Mouse (Mus musculus) kidney, adult 2 months (tissue): ENCODE measurements at regions not wholly inside any gene's neighbourhood (a gene's known extent, or its start where the extent isn't known, plus 50 kb on each side); places are given as distances from the start of the nearest gene placed in this dataset.

Experiments used
- DNase-seq: peaks from one replicate; pipeline ENCODE4 v3.0.0; 2021
- H3K27ac ChIP-seq: fragments of 200-500 bp; 2 replicates; pipeline ENCODE4 v1.5.1; 2012; ENCODE audit warnings: low read depth, low read length, control low read depth, inconsistent platforms; ENCODE audit not compliant: insufficient read depth
- H3K27me3 ChIP-seq: fragments of 200-500 bp; replicated peaks from 2 replicates; pipeline ENCODE4 v1.6.1; 2012; ENCODE audit warnings: mild to moderate bottlenecking, moderate library complexity, low read length, inconsistent platforms; ENCODE audit not compliant: control insufficient read depth, insufficient read depth
- H3K36me3 ChIP-seq: fragments of 200-500 bp; 2 replicates; pipeline ENCODE4 v1.6.1; 2012; ENCODE audit warnings: mild to moderate bottlenecking, moderate library complexity, low read length, inconsistent platforms; ENCODE audit not compliant: control insufficient read depth, insufficient read depth
- H3K4me1 ChIP-seq: fragments of 200-500 bp; 2 replicates; pipeline ENCODE4 v1.6.1; 2011; ENCODE audit warnings: low read length; ENCODE audit not compliant: control insufficient read depth, insufficient read depth
- H3K4me3 ChIP-seq: fragments of 200-500 bp; 2 replicates; pipeline ENCODE4 v1.5.1; 2011; ENCODE audit warnings: mild to moderate bottlenecking, low read depth, low read length, control low read depth; ENCODE audit not compliant: insufficient read depth
- CTCF ChIP-seq: fragments of 200-500 bp; conservative IDR thresholded peaks from 2 replicates; pipeline ENCODE4 v1.5.1; 2011; ENCODE audit warnings: low read depth, mild to moderate bottlenecking, control low read depth, low read length, moderate library complexity, mixed read lengths; ENCODE audit not compliant: insufficient read depth, insufficient read length
- POLR2A ChIP-seq: fragments of 200-500 bp; IDR thresholded peaks from one replicate; pipeline ENCODE4 v1.6.1; 2011; ENCODE audit warnings: low read depth, low read length, control low read depth
- WGBS: fragments of 180-500 bp; shearing (Covaris S2); methylation state at CpG from one replicate; pipeline ENCODE4 v1.1.7; 2018; 5-methylcytosine and 5-hydroxymethylcytosine counted together

- TF ChIP-seq POLR2A (no peak), CTCF (peak; percentile 69)
- DNase-seq, result peak; percentile 9
- Histone ChIP-seq H3K27me3 (no peaks in the 10 kb centered on the region), H3K27ac (no peak overlapping the region), H3K4me3 (no peak overlapping the region), H3K4me1 (no peaks in the 10 kb centered on the region), H3K36me3 (no peaks in the 10 kb centered on the region)
- WGBS, result 30% methylated on average over 4 of the region's 4 CpGs
Measured at GRCm38 (mm10) chr2:133614672-133615071, 62.7 kb downstream of the Bmp2 start.

DNA sequence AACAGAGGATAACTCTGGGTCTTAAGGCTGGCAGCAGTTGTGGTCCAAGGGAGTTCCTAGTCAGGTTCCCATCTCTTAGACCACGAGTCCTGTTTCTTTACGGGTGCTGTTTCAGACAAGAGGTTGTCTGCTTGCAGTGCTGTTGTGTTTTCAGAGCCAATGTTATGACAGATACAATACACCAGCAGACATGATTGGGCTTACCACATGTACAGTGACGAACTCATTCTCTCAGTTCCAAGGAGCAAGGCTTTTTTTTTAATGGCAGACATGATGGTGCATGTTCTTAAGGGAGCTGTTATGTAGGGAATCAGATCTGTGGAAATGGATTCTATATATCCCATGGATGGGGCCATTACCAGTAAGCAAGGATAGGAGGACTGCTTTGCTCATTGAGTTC, 63.3 kb downstream of the Bmp2 start:
- no peaks in the 10 kb centered on the region for H3K36me3 ChIP-seq
- no peaks in the 10 kb centered on the region for H3K4me1 ChIP-seq
- H3K27me3 ChIP-seq, result no peaks in the 10 kb centered on the region
- H3K27ac ChIP-seq, result no peak overlapping the region
- H3K4me3 ChIP-seq, result no peak overlapping the region
- WGBS, result 87% methylated on average over 3 of the region's 3 CpGs
- TF ChIP-seq POLR2A (no peak), CTCF (no peak)
- no peak for DNase-seq

GRCm38 (mm10) chr2:133617317-133617835, 65.4 kb downstream of the Bmp2 start:
- 67% methylated on average over 3 of the region's 3 CpGs for WGBS
- no peak for DNase-seq
- Histone ChIP-seq H3K36me3 (no peaks in the 10 kb centered on the region), H3K4me3 (no peak overlapping the region), H3K4me1 (no peaks in the 10 kb centered on the region), H3K27ac (no peak overlapping the region), H3K27me3 (no peaks in the 10 kb centered on the region)
- TF ChIP-seq POLR2A (no peak), CTCF (no peak)

DNA sequence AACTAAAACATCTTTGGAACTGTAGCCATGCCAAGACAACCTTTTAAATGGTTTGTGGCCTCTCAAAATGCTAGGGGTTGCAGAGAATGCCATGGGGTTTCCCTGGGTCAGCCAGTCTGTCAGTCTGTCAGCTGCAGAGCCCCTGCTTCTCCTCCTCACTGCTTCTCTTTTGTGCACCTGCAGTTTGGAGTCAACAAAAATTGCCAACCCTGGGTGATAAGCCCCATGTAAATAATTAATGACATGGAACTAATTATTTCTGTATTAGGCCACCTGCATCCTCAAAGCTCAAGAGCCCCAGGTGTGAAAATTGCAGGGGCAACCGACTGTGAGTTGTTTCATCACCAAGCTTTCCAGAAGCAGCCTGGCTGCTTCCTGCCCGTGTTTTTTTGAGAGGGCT, 70.6 kb downstream of the Bmp2 start:
- Histone ChIP-seq H3K36me3 (no peaks in the 10 kb centered on the region), H3K27ac (no peak overlapping the region), H3K4me1 (no peaks in the 10 kb centered on the region), H3K27me3 (no peaks in the 10 kb centered on the region), H3K4me3 (no peak overlapping the region)
- no peak for TF ChIP-seq CTCF
- no peak for TF ChIP-seq POLR2A
- 5% methylated on average over 2 of the region's 2 CpGs for WGBS
- no peak for DNase-seq

- WGBS, result 19% methylated on average over 2 of the region's 2 CpGs
- Histone ChIP-seq H3K4me1 (no peaks in the 10 kb centered on the region), H3K4me3 (no peak overlapping the region), H3K27me3 (no peaks in the 10 kb centered on the region), H3K27ac (no peak overlapping the region), H3K36me3 (no peaks in the 10 kb centered on the region)
- TF ChIP-seq POLR2A (no peak), CTCF (no peak)
- DNase-seq, result no peak
Measured at GRCm38 (mm10) chr2:133625542-133625941, 73.6 kb downstream of the Bmp2 start.

GRCm38 (mm10) chr2:133628874-133629273, 76.9 kb downstream of the Bmp2 start:
- Histone ChIP-seq H3K27ac (no peak overlapping the region), H3K4me1 (no peaks in the 10 kb centered on the region), H3K27me3 (no peaks in the 10 kb centered on the region), H3K36me3 (no peaks in the 10 kb centered on the region), H3K4me3 (no peak overlapping the region)
- WGBS, result 60% methylated on average over 6 of the region's 6 CpGs
- no peak for DNase-seq
- TF ChIP-seq POLR2A (no peak), CTCF (no peak)

DNA sequence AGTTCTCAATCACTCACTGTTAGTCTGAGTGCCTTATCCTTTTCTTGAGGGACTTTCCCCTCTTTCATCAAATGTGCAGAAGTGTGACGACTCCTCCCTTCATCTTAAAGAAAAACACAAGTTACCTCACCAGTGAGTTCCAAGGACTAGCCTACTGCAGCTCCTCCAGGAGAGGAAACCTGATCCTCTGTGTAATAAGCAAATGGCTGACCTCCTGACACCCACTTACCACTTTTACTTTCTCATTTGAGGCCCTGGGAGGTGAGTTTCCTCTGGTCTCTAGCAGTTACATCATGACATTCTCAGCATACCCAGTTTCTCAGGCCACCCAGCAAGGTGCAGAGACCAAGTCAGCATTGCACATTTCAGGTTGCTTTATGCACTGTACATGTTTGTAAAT, 83.5 kb downstream of the Bmp2 start:
- H3K27me3 ChIP-seq, result no peaks in the 10 kb centered on the region
- no peaks in the 10 kb centered on the region for H3K36me3 ChIP-seq
- H3K4me3 ChIP-seq, result no peak overlapping the region
- no peak overlapping the region for H3K27ac ChIP-seq
- no peak for TF ChIP-seq POLR2A
- no peak for TF ChIP-seq CTCF
- H3K4me1 ChIP-seq, result no peaks in the 10 kb centered on the region
- no peak for DNase-seq
- 13% methylated on average over 1 of the region's 1 CpGs for WGBS

DNA sequence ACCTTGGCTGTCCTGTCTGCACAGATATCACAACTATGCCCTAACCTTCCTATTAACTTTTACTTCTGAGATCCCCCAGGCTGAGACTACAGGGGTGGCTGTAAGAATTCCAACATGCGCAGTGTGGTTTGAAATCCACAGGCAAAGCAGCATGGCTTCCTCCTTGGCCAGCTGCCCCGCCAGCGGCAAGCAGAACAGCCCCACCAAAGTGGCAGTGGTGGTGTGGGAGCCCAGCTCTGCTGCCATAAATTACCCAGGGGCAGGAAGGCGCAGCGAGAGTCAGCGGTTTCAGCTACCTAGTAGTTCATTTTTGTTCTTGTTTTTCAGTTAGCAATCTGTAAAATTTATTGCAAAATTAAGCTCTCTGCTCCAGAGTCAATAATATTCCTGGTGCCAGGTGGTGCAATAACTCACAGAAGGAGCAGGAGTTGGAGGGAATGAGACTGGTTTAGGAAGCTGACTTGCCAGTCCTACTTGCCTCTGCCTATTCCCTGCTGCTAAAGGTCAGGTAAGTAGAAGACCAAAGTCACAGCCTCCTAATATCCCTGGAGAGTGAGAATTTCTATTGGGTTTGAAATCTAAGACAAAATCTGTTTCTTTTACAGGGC, 98.0 kb downstream of the Bmp2 start:
- DNase-seq, result no peak
- Histone ChIP-seq H3K27me3 (no peaks in the 10 kb centered on the region), H3K4me3 (no peak overlapping the region), H3K27ac (no peak overlapping the region), H3K4me1 (no peaks in the 10 kb centered on the region), H3K36me3 (no peaks in the 10 kb centered on the region)
- 37% methylated on average over 6 of the region's 6 CpGs for WGBS
- no peak for TF ChIP-seq CTCF
- no peak for TF ChIP-seq POLR2A
